Mouse (Mus musculus) heart, adult 2 months (tissue): ENCODE data around the gene Cnnm2. TPM values are rescaled to one million over a fixed set of nuclear protein-coding genes. Genes with fewer than 3 reads are reported as not detected.

ENCODE experiments used
- DNase-seq, 2 experiments: peaks; one replicate each; pipeline ENCODE4 v3.0.0; 2021
- H3K27ac ChIP-seq: fragments of 200-600 bp; 2 replicates; pipeline ENCODE4 v1.8.1; 2022
- H3K27me3 ChIP-seq: fragments of 200-500 bp; 2 replicates; pipeline ENCODE4 v1.6.1; 2012; ENCODE audit warnings: mild to moderate bottlenecking, low read length, inconsistent platforms, mixed read lengths; ENCODE audit not compliant: control insufficient read depth, insufficient read depth
- H3K36me3 ChIP-seq: fragments of 200-500 bp; 2 replicates; pipeline ENCODE4 v1.6.1; 2012; ENCODE audit warnings: low read length, inconsistent platforms; ENCODE audit not compliant: control insufficient read depth, insufficient read depth
- H3K4me1 ChIP-seq: fragments of 200-500 bp; 2 replicates; pipeline ENCODE4 v1.6.1; 2011; ENCODE audit warnings: low read length; ENCODE audit not compliant: control insufficient read depth, insufficient read depth
- H3K4me3 ChIP-seq: fragments of 200-600 bp; 2 replicates; pipeline ENCODE4 v1.8.1; 2022
- H3K79me2 ChIP-seq: fragments of 200-500 bp; replicated peaks from 2 replicates; pipeline ENCODE4 v1.6.1; 2012; ENCODE audit warnings: mild to moderate bottlenecking, inconsistent platforms, low read length, moderate library complexity, mixed read lengths; ENCODE audit not compliant: control insufficient read depth, insufficient read depth
- H3K9ac ChIP-seq: fragments of 200-500 bp; 2 replicates; pipeline ENCODE4 v1.6.1; 2012; ENCODE audit warnings: low read depth, mild to moderate bottlenecking, control low read depth, inconsistent platforms, low read length, mixed read lengths
- CTCF ChIP-seq: fragments of 200-600 bp; IDR thresholded peaks from 2 replicates; pipeline ENCODE4 v1.8.1; 2022; ENCODE audit warnings: antibody characterized with exemption, mild to moderate bottlenecking, moderate library complexity
- EP300 ChIP-seq: fragments of 200-500 bp; IDR thresholded peaks from 2 replicates; pipeline ENCODE4 v1.6.1; 2011; ENCODE audit warnings: low read depth, low read length, control low read depth; ENCODE audit not compliant: insufficient read depth
- POLR2A ChIP-seq: fragments of 200-500 bp; IDR thresholded peaks from 2 replicates; pipeline ENCODE4 v1.6.1; 2011; ENCODE audit warnings: mild to moderate bottlenecking, low read depth, low read length, control low read depth; ENCODE audit not compliant: insufficient read depth
- WGBS: fragments of 180-500 bp; shearing (Covaris S2); methylation state at CpG from one replicate; pipeline ENCODE4 v1.1.7; 2018; 5-methylcytosine and 5-hydroxymethylcytosine counted together
- intact Hi-C: fragments of 180-260 bp; cut with DNase I; formaldehyde crosslinking; loops from one replicate; pipeline ENCODE4 v1.15.1; 2025
- polyA plus RNA-seq: library from polyadenylated mRNA; depleted of rRNA; stranded (reverse); fragments of >200 nt; gene quantifications from 2 replicates; pipeline ENCODE4 v1.2.3, GENCODE M21; 2012
- total RNA-seq, 2 experiments: library from RNA; stranded (reverse); gene quantifications; 2 replicates each; pipeline ENCODE4 v1.2.3; 2021

Gene Cnnm2
- total and polyA plus RNA-seq, 3 experiments = 5.4 to 7.3 (median 6.7) TPM

DNA sequence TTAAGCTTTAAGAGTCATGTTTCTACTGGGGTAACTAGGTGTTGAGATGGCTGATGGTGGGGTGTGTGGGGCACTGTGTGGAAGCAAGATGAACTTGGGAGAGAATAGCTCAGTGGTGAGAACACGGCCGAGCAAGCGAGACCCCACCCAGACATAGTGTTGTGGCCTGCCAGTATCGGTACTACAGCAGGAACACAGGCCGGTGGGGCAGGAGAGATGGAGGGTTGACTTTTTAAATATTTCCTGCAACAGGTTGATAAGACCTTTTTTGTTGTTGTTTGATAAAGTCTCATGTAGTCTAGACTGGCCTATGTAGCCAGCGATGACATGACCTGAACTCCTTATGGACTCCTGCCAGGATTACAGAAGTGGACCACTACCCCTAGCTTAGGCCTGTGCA, 139.4 kb downstream of the Cnnm2 start:
- WGBS = 71% methylated on average over 6 of the region's 6 CpGs

DNA sequence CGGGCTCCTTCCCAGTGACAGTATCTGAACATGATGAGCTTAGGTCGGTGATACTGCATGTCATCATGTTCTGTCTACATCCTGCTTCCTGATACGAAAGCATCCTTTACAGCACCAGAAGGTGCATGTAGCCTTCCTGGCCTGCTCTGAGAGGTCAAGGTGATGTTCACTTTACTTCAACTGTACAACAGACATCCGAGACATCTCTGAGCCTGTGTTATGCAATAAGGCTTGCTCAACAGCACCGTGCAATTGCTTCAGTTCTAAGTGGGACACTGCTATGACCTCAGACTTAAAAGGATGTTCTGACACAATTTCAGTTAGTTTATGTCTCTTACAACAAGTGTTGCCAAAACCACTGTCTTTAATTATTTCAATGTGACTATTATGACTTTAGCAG, 139.9 kb downstream of the Cnnm2 start:
- Histone ChIP-seq H3K36me3 (peaks cover 7% of the 10 kb centered on the region; the same call in 1 of the 2 replicates), H3K27ac (peak overlapping the region; percentile 18; the same call in 1 of the 2 replicates), H3K79me2 (no peaks in the 10 kb centered on the region; the same call in 1 of the 2 replicates), H3K9ac (no peak overlapping the region), H3K4me1 (peaks cover 7% of the 10 kb centered on the region), H3K27me3 (no peaks in the 10 kb centered on the region), H3K4me3 (no peak overlapping the region)
- WGBS = 58% methylated on average over 5 of the region's 5 CpGs
- TF ChIP-seq POLR2A = no peak
- no peak for TF ChIP-seq EP300
- TF ChIP-seq CTCF = no peak
- intact Hi-C loops = no loop called here
- peak; percentile 55 to 56 for DNase-seq

More for the DNA sequence above, 139.4 kb downstream of the Cnnm2 start:
- DNase-seq = no peak
- Histone ChIP-seq H3K27ac (0 out of 2 replicates have a peak overlapping the region, but pooled peaks have one; percentile 18), H3K27me3 (no peaks in the 10 kb centered on the region), H3K36me3 (peaks cover 4% of the 10 kb centered on the region; the same call in 1 of the 2 replicates), H3K4me3 (no peak overlapping the region), H3K9ac (no peak overlapping the region), H3K4me1 (peaks cover 7% of the 10 kb centered on the region), H3K79me2 (no peaks in the 10 kb centered on the region; the same call in 1 of the 2 replicates)
- intact Hi-C loops = no loop called here
- no peak for TF ChIP-seq POLR2A
- TF ChIP-seq CTCF = no peak
- TF ChIP-seq EP300 = no peak

DNA sequence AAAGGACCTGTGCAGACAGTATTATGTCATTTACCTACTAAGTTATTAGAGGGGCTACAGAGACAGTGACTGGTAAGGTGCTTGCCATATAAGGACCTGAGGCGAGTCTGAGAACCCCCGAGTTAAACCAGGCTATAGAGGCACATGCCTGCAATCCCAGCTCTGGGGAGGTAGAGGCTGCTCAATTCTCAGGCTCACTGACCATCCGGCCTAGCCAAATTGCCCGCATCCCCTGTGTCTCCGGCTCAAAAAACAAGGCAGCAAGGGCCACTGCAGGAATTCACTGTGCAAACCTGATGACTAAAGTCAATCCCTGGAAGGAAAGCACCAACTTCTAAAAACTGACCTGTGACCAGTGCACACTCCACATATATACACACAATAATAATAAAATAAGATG, 142.0 kb downstream of the Cnnm2 start:
- H3K4me1 ChIP-seq = peaks cover 10% of the 10 kb centered on the region
- peaks cover 12% of the 10 kb centered on the region for H3K36me3 ChIP-seq
- peaks cover 1% of the 10 kb centered on the region; the same call in 1 of the 2 replicates for H3K79me2 ChIP-seq
- H3K4me3 ChIP-seq = no peak overlapping the region
- no peak for TF ChIP-seq CTCF
- no peak for DNase-seq
- WGBS = 93% methylated on average over 5 of the region's 5 CpGs
- no peaks in the 10 kb centered on the region for H3K27me3 ChIP-seq
- intact Hi-C loops = no loop called here
- no peak overlapping the region for H3K9ac ChIP-seq
- no peak overlapping the region for H3K27ac ChIP-seq

DNA sequence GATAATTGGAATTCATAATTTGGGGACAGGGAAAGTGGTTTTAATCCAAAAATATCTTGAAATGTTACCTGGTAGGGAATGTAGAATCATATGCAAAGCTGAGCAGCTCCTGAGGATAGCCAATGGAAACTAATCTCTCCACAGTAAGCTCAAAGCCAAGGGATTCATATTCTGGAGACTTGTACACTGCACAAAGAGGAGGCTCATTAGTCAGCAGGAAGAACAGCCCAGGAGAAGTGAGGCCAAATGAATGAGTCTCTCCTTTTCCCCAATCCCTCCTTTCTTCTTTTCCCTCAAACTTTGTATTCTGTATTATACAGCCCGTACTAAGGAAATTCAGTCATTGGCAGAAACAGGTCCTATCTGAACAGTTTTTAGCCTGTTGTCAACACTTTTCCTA, 143.5 kb downstream of the Cnnm2 start:
- Histone ChIP-seq H3K79me2 (peaks cover 1% of the 10 kb centered on the region; the same call in 1 of the 2 replicates), H3K36me3 (peaks cover 15% of the 10 kb centered on the region), H3K4me3 (no peak overlapping the region), H3K27me3 (no peaks in the 10 kb centered on the region), H3K27ac (no peak overlapping the region), H3K9ac (no peak overlapping the region), H3K4me1 (peaks cover 10% of the 10 kb centered on the region)
- WGBS = 79% methylated on average over 1 of the region's 1 CpGs
- DNase-seq = no peak
- intact Hi-C loops = no loop called here
- TF ChIP-seq CTCF (no peak), EP300 (no peak), POLR2A (no peak)

DNA sequence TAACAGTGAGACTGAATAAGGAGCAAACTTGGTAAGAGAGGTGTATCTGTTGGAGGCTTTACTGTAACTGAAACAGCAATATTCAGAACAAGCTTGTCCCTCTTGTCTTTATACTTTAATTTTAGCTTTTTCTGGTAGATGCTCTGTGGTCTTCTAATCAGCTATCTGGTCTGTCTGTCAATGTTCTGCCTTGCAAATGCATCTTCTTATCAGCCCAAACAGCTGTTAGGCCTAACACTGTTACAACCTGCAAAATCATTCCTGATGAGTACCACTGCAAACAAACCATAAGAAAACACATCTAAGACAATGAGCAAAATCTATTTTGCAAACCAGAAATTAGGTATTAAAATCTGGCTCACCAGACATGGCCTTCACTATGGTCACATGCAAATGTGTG, 144.0 kb downstream of the Cnnm2 start:
- Histone ChIP-seq H3K27ac (no peak overlapping the region), H3K27me3 (no peaks in the 10 kb centered on the region), H3K36me3 (peaks cover 13% of the 10 kb centered on the region), H3K4me1 (peaks cover 8% of the 10 kb centered on the region), H3K9ac (no peak overlapping the region), H3K79me2 (peaks cover 1% of the 10 kb centered on the region; the same call in 1 of the 2 replicates), H3K4me3 (no peak overlapping the region)
- intact Hi-C loops = no loop called here
- TF ChIP-seq EP300 = no peak
- no peak for DNase-seq

DNA sequence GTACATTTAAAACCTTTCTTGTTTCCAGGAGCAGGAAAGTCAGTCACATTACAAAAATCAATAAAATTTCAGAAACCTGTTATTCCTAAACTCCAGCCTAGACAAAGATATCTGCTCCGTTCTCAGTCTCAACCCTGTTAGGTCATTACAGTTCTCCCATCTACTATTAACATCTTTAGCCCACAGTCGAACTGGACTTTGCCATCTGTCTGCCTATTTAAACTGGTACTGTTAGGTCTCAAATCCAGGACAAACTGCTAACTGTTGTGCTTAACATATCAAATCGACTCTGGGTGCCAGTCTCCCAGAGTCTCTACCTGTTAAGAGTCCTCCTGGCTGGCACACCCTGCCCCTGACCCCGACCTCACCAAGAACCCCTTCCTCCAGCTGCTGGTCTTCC, 144.6 kb downstream of the Cnnm2 start:
- peaks cover 11% of the 10 kb centered on the region for H3K36me3 ChIP-seq
- peaks cover 8% of the 10 kb centered on the region for H3K4me1 ChIP-seq
- no peak for TF ChIP-seq POLR2A
- no peak for TF ChIP-seq CTCF
- TF ChIP-seq EP300 = no peak
- H3K27ac ChIP-seq = no peak overlapping the region
- 84% methylated on average over 4 of the region's 4 CpGs for WGBS
- DNase-seq = no peak
- H3K9ac ChIP-seq = no peak overlapping the region
- no peaks in the 10 kb centered on the region for H3K27me3 ChIP-seq
- no peak overlapping the region for H3K4me3 ChIP-seq
- peaks cover 1% of the 10 kb centered on the region; the same call in 1 of the 2 replicates for H3K79me2 ChIP-seq
- intact Hi-C loops = no loop called here

DNA sequence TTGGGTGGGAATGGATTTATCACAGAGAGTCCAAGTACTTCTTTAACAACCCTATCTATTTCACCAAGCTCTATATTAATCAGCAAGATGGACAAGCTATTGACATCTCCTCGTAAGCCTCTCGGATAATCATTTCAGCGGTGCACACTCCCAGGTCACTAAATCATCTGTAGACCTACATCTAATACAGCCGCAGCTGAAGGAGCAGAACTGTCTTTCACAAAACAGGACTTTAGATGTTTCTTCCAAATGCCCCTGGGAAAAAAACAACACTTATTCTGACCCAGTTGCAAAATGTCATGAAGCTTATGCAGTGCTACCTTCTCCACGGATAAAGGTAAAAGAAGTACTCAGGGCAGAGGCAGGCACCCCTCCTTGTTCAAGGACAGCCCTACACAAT, 146.8 kb downstream of the Cnnm2 start:
- TF ChIP-seq CTCF (no peak), POLR2A (no peak)
- no peaks in the 10 kb centered on the region for H3K27me3 ChIP-seq
- H3K36me3 ChIP-seq = peaks cover 11% of the 10 kb centered on the region
- peaks cover 6% of the 10 kb centered on the region for H3K4me1 ChIP-seq
- H3K27ac ChIP-seq = peak overlapping the region; percentile 81
- intact Hi-C loops = no loop called here
- WGBS = 87% methylated on average over 5 of the region's 5 CpGs
- no peak for DNase-seq
- no peak overlapping the region for H3K9ac ChIP-seq
- no peak overlapping the region for H3K4me3 ChIP-seq
- H3K79me2 ChIP-seq = peaks cover 1% of the 10 kb centered on the region; the same call in 1 of the 2 replicates
